Mouse (Mus musculus): ENCODE measurements around the gene Ap2b1. TPM values are rescaled to one million over a fixed set of nuclear protein-coding genes. Genes with fewer than 3 reads are reported as not detected.

Gene Ap2b1
- total and polyA plus RNA-seq, 2 experiments = 16.3 to 25.4 TPM

GRCm38 (mm10) chr11:83271151-83271950, 27.5 kb upstream of the Ap2b1 start:
- TF ChIP-seq CTCF (IDR thresholded peaks at IDR 0.05; ENCODE audit: low read depth, low read length) = no peak
- TF ChIP-seq POLR2A (IDR thresholded peaks at IDR 0.05; ENCODE audit: extremely low read depth, insufficient read depth, low read length) = peak; percentile 31; the same call in 1 of the 2 replicates
- no peaks in the 10 kb centered on the region for H3K27me3 ChIP-seq (ENCODE audit: control insufficient read depth, insufficient read depth, low read length)
- H3K79me2 ChIP-seq (ENCODE audit: control insufficient read depth, insufficient read depth, low read length) = no peaks in the 10 kb centered on the region
- WGBS = under 1% methylated on average over 26 of the region's 26 CpGs
- H3K27ac ChIP-seq (replicated peaks; ENCODE audit: insufficient read depth, low read depth, low read length) = no peak overlapping the region; the same call in 1 of the 2 replicates
- no peaks in the 10 kb centered on the region for H3K4me1 ChIP-seq (ENCODE audit: control insufficient read depth, insufficient read depth, low read length)
- H3K36me3 ChIP-seq (ENCODE audit: control insufficient read depth, insufficient read depth, low read length) = no peaks in the 10 kb centered on the region
- H3K4me3 ChIP-seq (ENCODE audit: insufficient read depth, low read depth, low read length) = peak overlapping the region; percentile 49
- peak; percentile 84 for DNase-seq (ENCODE audit: extremely low read depth, low read depth, low spot score)
- peak overlapping the region; percentile 65 for H3K9ac ChIP-seq (ENCODE audit: low read depth, low read length)

- Histone ChIP-seq H3K4me3 (ENCODE audit: insufficient read depth, low read depth, low read length) (no peak overlapping the region), H3K4me1 (ENCODE audit: control insufficient read depth, insufficient read depth, low read length) (no peaks in the 10 kb centered on the region), H3K27ac (replicated peaks; ENCODE audit: insufficient read depth, low read depth, low read length) (no peak overlapping the region), H3K79me2 (ENCODE audit: control insufficient read depth, insufficient read depth, low read length) (no peaks in the 10 kb centered on the region), H3K27me3 (ENCODE audit: control insufficient read depth, insufficient read depth, low read length) (no peaks in the 10 kb centered on the region), H3K36me3 (ENCODE audit: control insufficient read depth, insufficient read depth, low read length) (no peaks in the 10 kb centered on the region), H3K9ac (ENCODE audit: low read depth, low read length) (no peak overlapping the region)
- 13% methylated on average over 2 of the region's 2 CpGs for WGBS
- peak; percentile 35 for DNase-seq (ENCODE audit: extremely low read depth, low read depth, low spot score)
- TF ChIP-seq POLR2A (IDR thresholded peaks at IDR 0.05; ENCODE audit: extremely low read depth, insufficient read depth, low read length) = no peak
- no peak for TF ChIP-seq CTCF (IDR thresholded peaks at IDR 0.05; ENCODE audit: low read depth, low read length)
Measured at GRCm38 (mm10) chr11:83271951-83272843, 26.6 kb upstream of the Ap2b1 start.

- TF ChIP-seq CTCF (IDR thresholded peaks at IDR 0.05; ENCODE audit: low read depth, low read length) (no peak), POLR2A (IDR thresholded peaks at IDR 0.05; ENCODE audit: extremely low read depth, insufficient read depth, low read length) (no peak)
- 57% methylated on average over 7 of the region's 7 CpGs for WGBS
- DNase-seq (ENCODE audit: extremely low read depth, low read depth, low spot score) = no peak
- H3K4me3 ChIP-seq (ENCODE audit: insufficient read depth, low read depth, low read length) = no peak overlapping the region
- no peaks in the 10 kb centered on the region for H3K79me2 ChIP-seq (ENCODE audit: control insufficient read depth, insufficient read depth, low read length)
- no peaks in the 10 kb centered on the region for H3K27me3 ChIP-seq (ENCODE audit: control insufficient read depth, insufficient read depth, low read length)
- no peaks in the 10 kb centered on the region for H3K4me1 ChIP-seq (ENCODE audit: control insufficient read depth, insufficient read depth, low read length)
- no peak overlapping the region for H3K27ac ChIP-seq (replicated peaks; ENCODE audit: insufficient read depth, low read depth, low read length)
- no peaks in the 10 kb centered on the region for H3K36me3 ChIP-seq (ENCODE audit: control insufficient read depth, insufficient read depth, low read length)
- no peak overlapping the region for H3K9ac ChIP-seq (ENCODE audit: low read depth, low read length)
Measured at GRCm38 (mm10) chr11:83276251-83276650, 22.6 kb upstream of the Ap2b1 start.

GRCm38 (mm10) chr11:83279024-83279423, 19.8 kb upstream of the Ap2b1 start:
- Histone ChIP-seq H3K4me3 (ENCODE audit: insufficient read depth, low read depth, low read length) (no peak overlapping the region), H3K79me2 (ENCODE audit: control insufficient read depth, insufficient read depth, low read length) (no peaks in the 10 kb centered on the region), H3K9ac (ENCODE audit: low read depth, low read length) (no peak overlapping the region), H3K4me1 (ENCODE audit: control insufficient read depth, insufficient read depth, low read length) (no peaks in the 10 kb centered on the region), H3K27me3 (ENCODE audit: control insufficient read depth, insufficient read depth, low read length) (no peaks in the 10 kb centered on the region), H3K36me3 (ENCODE audit: control insufficient read depth, insufficient read depth, low read length) (no peaks in the 10 kb centered on the region), H3K27ac (replicated peaks; ENCODE audit: insufficient read depth, low read depth, low read length) (no peak overlapping the region)
- 90% methylated on average over 4 of the region's 4 CpGs for WGBS
- no peak for DNase-seq (ENCODE audit: extremely low read depth, low read depth, low spot score)
- TF ChIP-seq POLR2A (IDR thresholded peaks at IDR 0.05; ENCODE audit: extremely low read depth, insufficient read depth, low read length) = no peak
- no peak for TF ChIP-seq CTCF (IDR thresholded peaks at IDR 0.05; ENCODE audit: low read depth, low read length)

GRCm38 (mm10) chr11:83279691-83280090, 19.1 kb upstream of the Ap2b1 start:
- Histone ChIP-seq H3K36me3 (ENCODE audit: control insufficient read depth, insufficient read depth, low read length) (no peaks in the 10 kb centered on the region), H3K27ac (replicated peaks; ENCODE audit: insufficient read depth, low read depth, low read length) (no peak overlapping the region), H3K4me1 (ENCODE audit: control insufficient read depth, insufficient read depth, low read length) (no peaks in the 10 kb centered on the region), H3K4me3 (ENCODE audit: insufficient read depth, low read depth, low read length) (no peak overlapping the region), H3K9ac (ENCODE audit: low read depth, low read length) (no peak overlapping the region), H3K79me2 (ENCODE audit: control insufficient read depth, insufficient read depth, low read length) (no peaks in the 10 kb centered on the region), H3K27me3 (ENCODE audit: control insufficient read depth, insufficient read depth, low read length) (no peaks in the 10 kb centered on the region)
- DNase-seq (ENCODE audit: extremely low read depth, low read depth, low spot score) = no peak
- 82% methylated on average over 6 of the region's 6 CpGs for WGBS
- TF ChIP-seq POLR2A (IDR thresholded peaks at IDR 0.05; ENCODE audit: extremely low read depth, insufficient read depth, low read length) (no peak), CTCF (IDR thresholded peaks at IDR 0.05; ENCODE audit: low read depth, low read length) (no peak)

Measured in liver, adult 2 months (tissue).